Mouse (Mus musculus) spleen, embryonic (tissue): Measurements from ENCODE around the gene Agt.

Experiments used
- CTCF ChIA-PET: fragments of 350-600 bp; sonication (Branson Sonifier 250); formaldehyde crosslinking; loops from one replicate; lab custom pipeline; 2022; lab: Charles Lee

Gene Agt

DNA sequence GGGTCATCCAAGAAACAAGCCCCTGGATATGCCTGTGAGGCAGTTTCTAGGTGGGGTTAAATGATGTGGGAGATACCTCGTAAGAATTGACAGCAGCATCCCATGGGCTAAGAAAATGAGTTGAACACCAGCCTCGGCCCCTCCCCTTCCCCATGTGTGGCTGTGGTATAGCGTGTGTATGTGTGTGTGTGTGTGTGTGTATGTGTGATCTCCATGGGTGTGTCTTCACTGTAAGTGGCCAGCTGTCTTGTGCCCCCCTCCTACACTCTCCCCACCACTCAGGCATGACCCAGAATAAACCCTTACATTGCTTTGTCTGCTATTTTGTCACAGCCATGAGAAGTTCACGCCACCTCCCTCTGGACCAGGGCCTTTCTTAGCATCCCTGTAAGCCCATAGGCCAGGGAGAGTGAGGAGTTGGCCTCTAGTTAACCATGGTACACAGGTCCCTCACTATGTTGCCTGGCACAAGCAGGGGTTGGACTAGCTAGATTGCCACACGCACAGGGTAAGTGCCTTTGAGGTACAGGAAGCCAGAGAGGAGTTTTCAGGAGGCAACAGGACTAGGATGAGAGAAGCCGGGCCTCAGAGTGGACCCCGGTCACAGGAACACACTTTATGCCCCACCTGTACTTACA, 14.3 kb downstream of the Agt start:
- CTCF ChIA-PET = no interaction called here

DNA sequence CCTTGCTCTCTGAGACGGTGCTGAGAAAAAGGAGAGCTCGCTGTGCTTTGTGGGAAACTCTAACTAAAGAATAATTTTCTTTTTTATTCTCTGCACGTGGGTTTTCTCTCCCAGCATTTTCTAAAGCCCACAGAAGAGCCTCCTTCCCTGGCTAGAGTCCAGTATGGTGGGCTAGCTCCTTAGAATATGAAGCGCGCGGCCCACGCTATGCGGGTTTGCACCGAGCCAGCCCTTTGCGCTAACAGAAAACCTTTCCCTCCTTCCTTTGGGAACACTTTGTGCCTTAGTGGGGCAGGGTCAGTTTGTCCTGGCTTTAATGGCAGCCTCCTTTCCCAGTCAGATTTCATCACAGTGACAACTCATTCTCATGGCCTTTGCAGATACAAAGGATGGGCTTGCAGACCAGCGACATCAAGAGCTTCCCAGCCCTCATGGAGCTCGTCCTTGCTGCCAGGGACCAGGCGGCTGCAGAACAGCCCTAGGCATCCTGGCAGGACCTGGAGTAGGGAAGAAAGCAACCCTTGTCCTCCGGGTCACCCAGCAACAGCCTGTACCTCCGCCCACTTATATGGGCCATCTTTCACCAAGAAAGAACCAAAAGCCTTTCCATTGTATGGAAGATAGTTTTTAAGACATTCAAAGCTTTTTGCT, 18.4 kb downstream of the Agt start:
- CTCF ChIA-PET = no interaction called here

DNA sequence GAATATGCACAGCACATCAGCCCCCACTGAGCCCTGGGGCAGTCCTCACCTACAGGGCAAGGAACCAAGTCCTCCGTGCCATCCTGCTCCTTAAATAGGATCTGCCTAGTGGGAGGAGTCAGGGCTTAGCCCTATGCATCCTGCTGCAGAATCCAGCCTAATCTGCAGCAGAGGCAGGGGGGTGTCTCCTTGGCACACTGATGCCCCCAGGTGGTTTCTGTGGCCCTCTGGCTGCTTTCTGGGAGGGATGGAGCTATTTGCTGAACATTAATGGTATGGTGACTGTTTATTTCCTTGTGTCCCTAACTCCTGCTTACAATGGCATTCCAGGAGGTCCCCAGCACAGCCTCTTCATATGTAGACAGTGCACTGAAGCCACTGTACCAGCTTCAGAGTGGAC, 21.3 kb downstream of the Agt start:
- CTCF ChIA-PET = no interaction called here

DNA sequence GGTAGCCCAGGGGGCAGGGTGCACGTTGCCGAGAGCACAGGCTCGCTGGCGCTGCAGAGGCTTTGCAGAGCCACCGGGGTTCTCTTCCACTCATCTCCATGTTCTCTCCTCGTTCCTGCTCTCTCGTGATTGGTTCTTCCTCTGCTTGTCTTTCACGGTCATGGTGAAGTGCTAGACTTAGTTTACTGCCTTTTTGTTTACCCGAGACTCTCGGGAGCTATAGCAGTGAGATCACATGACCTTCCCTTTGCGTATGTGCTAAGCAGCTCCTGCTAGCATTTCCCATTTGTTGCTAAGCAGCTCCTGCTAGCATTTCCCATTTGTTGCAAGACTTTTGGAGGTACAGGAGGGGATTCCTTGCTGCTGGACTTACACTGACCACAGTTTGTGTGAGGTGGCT, 22.2 kb downstream of the Agt start:
- CTCF ChIA-PET = no interaction called here

DNA sequence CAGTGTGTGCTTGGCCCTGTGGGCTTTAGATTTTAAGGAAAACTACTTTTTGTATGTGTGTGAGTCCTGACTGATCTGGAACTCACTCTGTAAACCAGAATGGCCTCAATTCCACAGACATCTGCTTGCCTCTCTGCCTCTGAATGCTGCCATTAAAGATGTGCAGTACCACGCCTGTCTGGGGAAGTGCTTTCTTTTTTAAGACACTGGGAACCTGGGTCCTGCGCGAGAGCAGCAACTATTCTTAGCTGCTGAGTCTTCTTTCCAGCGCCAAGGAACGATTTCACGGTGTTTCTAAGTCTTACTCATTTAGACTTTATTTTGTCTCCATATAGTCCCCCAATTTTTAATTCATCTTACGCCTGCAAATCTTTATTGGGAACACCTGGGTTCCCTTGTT, 22.7 kb downstream of the Agt start:
- CTCF ChIA-PET = no interaction called here

DNA sequence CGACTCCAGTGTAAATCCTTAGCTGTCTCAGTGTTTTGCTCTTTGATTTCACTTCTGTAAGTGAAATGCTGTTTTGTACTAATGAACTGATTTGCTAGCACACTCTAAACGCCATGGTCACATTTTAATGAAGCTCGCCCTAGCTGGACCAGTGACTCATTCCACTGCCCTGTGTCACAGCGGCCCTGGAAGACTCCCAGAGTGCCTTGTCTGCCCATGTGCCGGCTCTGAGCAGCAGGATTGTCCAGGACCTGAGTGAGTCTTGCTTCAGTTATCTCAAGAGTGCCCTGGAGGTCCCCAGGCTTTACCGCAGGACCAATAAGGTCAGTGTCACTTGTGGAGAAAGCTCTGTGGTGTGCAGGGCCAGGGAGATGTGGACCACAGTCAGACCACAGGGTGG, 23.1 kb downstream of the Agt start:
- CTCF ChIA-PET = no interaction called here

DNA sequence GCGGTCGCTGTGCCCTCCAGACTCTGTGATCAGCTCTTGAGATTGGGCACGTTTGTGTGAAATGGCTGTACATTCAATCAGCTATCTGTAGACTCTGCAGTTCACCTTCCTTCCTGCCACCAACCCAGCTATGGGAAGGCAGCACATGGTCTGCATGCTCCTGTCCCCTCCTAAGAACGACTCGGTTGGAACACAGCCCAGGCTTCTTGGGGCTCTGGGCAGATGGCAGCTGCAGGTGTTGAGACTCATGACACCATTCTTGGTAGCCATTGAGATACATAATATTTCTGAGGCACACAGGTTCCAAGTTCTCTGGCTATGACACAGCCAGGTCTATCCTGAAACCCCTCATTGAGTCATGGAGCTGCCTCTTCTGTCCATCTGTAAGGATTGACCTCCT, 26.2 kb downstream of the Agt start:
- CTCF ChIA-PET = no interaction called here

DNA sequence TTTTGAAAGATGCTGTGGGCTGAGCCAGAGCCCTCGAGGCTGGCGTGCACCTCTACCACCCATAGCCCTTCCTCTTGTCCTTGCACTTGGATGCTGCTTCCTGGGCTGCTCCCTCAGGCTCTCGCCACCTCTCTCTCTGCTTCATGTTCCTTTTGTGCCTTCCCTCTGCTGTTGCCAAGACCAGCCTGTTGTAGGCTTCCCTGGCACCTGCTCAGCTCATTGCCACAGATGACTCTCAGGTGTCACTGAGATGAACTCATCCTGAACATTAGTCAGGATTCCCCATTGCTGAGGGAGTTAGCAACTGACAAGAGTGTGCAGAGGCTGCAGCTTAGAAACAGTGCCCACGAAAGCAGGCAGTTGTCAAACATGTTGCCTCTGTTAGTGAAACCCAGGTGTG, 27.5 kb downstream of the Agt start:
- CTCF ChIA-PET = no interaction called here

DNA sequence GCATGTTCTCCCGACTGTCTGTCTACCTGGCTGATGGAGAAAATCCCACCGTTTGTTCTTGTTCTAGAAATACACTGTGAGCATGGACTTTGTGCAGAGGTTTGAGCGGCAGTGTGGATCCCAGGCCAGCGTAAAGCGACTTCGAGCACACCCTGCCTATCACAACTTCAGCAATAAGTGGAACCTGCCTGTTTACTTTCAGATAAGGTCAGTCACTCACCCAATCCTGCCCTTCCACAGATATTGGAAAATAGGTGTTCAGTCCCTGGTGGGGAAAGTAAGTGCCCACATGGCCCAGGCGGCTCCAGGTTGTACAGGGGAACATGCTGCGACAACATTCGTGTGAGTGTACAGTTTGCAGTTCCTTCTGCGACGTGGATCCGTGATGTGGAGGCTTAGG, 28.6 kb downstream of the Agt start:
- CTCF ChIA-PET = no interaction called here

DNA sequence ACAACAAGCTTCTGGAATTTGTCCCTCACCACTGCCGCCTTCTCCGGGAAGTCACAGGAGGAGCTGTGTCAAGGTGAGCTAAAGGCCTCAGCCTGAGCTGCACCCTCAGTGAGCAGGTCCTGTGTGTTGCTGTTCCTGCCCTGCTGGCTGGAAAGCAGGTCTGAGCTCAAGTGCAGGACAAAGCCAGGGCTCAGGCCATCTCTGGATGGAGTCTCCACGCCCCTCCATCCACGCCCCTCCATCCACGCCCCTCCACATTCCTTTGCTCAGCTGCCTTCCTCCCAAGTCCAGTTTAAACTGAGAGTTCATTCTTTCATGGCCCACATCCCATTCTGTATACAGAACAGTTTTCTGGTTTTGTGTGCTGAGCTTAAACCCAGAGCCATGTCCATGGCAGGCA, 34.1 kb downstream of the Agt start:
- CTCF ChIA-PET = no interaction called here

DNA sequence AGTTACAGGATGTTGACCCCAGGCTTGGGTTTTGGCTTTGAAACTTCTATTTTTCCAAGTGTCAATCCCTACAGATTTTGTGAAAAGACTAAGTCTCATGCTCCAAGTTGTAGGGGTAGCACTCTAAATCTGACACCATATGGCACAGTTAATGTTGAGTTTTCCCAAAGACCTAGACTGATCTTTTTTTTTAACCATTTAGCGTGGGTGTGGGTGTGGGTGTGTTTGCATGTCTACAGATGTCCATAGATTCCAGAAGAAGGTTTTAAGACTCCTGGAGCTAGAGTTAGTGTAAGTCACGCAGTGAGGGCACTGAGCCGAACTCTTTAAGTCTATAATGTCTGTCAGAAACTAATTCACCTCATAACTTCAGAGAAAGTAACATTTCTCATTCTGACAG, 36.9 kb downstream of the Agt start:
- CTCF ChIA-PET = no interaction called here

DNA sequence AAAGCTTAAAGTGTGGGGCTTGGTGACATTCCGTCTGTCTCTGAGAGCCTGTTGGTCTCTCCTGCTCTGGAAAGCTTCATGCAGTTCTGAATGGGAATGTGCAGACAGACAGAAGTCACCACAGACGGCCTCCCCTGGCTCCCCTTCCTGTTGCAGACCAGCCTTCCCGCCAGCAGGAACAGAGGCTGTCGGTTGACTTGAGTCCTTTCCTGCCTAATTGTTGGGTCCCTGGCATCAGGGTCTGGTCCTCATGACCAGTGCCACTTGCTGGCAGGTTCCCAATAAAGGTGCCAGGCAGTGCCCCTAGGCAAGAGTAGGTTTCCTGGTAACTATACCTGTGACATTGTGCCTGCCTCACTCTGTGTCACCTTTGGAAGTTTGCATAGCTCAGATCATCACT, 38.5 kb downstream of the Agt start:
- CTCF ChIA-PET = no interaction called here

DNA sequence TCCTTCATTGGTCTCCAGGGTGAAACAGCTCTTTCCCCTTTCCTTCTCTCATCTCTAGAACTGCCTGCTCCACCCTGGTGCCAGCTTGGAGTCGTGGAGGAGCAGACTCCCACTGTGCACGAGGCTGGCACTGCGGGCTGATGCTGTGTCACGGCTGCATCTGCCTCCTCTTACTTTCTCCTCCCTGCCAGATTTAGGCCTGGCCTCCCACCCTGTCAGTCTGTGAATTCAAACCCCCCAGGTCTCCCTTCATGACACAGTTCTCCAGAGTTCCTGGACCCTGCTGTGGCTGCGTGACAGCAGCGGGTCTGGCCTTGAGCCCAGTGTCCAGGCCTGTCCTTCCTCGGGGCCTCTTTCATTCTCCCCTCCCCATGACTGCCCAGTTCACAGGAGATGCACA, 39.0 kb downstream of the Agt start:
- CTCF ChIA-PET = no interaction called here

DNA sequence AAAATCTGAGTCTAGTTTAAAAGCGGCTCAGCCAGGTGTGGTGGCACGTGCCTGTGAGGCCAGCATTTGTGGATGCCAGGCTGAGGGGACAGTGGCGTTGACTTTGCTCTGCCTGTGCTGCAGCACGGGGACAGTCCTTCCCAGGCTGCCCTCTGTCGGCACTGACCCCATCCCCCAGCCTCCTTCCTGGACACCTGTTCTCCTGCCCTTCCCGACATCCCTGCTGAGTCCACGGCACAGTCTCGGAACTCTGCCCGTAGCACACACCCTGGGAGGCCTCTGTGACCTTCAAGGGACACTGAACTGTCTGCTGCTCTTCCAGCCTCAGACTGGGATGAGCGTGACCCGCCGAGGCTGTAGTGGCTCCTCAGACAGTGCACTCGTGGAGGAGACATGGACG, 39.4 kb downstream of the Agt start:
- CTCF ChIA-PET = no interaction called here

DNA sequence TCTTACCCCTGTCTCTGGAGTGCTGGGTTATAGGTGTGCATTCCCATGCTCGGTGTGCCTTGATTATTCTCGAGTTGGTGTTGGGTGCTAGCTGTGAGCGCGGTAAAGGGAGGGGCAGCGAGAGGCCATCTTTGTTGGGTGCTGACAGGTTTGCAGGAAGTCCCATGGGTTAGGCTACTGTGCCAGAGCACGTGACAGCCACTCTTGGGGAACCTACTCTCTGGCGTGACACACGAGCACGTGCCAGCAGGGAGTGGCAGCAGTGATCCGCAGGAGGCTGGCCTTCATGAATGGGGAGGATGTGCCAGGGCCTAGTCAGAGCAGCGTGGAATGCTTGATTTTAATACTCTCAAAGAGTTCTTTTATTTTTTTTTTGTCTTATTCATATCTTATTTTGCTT, 43.2 kb downstream of the Agt start:
- CTCF ChIA-PET = no interaction called here

DNA sequence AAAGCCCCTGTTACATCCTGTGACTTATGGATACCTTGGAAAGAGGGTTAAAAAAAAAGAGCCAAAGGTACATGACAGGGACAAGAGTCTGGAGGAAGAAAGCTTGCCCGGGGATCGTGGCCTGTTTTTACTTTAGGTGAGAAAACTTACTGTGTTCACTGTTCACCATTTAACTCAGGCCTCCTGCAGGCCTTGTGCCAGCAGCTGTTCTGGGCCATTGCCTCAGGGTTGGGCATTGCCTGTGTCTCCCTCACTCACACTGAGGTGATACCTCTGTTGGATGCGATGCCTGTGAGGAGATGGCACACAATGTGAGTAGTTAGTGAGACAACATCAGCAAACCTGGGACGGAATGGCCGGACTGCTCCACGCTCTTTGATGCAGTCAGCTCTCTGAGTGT, 47.6 kb downstream of the Agt start:
- CTCF ChIA-PET = no interaction called here

DNA sequence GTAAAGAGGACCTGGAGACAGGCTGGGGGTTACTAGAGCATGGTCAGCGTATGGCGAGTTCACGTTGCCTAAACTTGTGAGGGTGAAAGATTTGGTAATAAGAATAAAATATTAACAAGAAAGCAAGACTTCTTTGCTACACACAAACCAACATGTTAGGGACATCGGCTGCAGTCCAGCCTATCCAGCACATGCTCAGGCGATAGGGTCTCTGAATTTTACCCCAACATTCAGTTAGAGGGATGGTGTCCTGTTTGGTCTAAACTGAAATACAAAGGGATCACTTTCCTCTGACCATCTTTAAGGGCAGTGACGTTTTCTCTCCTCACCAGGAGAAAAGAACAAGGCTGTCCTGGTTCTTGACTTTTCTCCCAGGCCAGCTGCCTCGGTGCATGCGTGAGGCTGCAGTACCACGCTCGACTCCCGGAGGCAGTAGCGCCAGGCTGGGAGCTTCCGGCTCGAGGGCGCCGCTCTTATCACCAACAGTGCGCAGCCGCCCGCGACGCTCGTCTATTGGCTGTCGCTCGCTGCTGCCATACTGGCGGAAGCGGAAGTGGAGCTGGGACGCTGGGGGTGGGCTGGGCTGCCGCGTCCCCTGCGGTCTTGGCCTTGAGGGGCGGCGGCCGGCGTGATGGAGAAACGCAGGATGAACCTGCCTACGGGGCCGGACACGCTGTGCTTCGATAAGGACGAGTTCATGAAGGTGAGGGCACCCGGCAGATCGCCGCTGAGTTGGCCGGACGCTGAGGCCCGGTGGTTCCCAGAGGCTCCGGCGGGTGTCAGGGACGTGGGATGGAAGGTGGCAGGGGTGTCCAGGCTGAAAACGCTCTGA, 49.0 kb downstream of the Agt start, which contains the start of gene Cog2:
Gene Cog2 (plus strand): TSS at position 519 of the 832 bp plus-strand sequence.
- CTCF ChIA-PET = no interaction called here

DNA sequence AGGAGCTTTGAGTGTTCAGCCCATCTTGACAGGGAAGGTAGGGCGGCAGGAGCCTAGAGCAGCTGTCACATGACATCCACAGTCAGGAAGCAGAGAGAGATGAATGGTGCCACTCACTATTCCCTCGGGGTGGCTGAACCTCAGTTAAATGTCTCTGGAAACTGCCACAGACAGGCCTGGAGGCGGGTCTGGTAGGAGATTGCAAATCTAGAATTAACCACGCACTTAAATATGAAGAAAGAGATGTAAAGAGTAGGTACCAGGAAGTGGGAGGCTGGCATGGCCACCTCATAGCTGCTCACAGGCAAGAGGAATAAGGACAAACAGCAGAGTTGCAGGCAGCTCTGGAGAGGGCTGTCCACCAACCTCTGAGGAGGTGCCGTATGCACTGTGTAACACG, 52.4 kb downstream of the Agt start:
- CTCF ChIA-PET = no interaction called here

DNA sequence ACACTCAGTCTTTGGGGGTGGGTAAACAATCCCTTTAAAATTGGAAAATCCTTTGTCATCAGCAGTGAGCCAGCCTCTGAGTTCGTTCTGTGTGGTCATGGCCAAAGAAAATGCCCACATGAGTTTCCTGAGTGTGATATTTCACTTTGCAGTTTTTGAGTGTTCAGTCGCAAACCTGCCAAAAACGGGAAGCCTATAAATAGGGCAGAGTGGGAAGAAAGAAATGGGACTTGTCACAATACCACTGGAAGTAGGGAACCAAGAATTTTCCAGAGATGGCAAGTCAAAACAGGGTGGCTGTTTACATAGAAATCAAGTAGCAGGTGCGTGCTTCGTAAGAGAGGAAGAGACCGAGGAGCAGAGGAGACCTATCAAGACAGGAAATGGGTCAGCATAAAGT, 53.0 kb downstream of the Agt start:
- CTCF ChIA-PET = no interaction called here

DNA sequence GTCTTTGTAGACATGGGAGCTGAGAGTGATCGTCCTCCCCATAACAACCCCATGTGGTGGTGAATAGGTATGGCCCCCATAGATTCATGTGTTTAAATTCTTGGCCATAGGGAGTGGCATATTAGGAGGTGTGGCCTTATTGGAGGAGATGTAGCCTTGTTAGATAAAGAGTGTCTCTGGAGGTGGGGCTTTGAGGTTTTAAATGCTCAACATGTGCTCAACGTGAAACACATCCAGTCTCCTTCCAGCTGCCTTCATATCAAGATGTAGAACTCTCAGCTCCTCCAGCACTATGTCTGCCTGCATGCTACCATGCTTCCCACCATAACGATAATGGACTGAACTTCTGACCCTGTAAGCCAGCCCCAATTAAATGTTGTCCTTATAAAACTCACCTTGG, 53.5 kb downstream of the Agt start:
- CTCF ChIA-PET = no interaction called here

DNA sequence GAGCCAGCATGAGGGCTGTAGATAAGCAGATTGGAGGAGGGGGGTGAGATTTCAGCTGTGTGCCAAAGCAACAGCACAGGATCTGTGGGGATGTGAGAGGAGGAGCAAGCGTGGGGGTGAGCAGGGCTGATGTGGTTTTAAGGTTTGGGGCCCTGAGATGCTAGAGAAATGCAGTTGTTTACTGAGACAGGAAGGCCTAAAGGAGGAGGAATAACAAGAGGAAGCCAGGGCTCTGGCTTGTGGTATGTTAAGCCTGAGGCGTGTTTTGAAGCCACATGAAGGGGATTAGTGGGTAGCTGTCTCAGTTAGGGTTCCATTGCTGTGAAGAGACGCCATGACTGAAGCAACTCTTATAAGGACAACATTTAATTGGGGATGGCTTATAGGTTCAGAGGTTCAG, 60.4 kb downstream of the Agt start:
- CTCF ChIA-PET = no interaction called here

DNA sequence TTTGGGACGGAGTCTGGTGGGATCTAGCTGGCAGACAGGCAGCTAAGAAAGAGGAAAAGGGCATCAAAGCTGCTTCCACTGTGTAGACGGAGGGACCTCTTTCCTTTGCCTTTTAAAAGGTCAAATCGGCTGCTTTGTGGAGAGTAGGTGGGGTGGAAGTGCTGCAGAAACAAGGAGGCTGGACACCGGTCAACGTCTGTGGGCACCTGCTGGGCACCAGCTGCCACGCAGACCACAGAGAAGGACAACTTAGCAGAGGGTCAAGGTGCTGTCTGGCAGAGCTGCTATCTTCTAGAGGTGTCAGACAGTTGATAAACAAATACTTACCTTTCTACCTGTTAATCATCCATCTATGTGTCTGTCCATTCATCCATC, 61.2 kb downstream of the Agt start:
- CTCF ChIA-PET = no interaction called here
